Mouse (Mus musculus): ENCODE measurements around the gene Opa3.

GRCm38 (mm10) chr7:19239423-19239822, 11.3 kb downstream of the Opa3 start:
- TF ChIP-seq CTCF (IDR thresholded peaks at IDR 0.05; ENCODE audit: low read depth) (peak; percentile 99), EP300 (IDR thresholded peaks at IDR 0.05; ENCODE audit: low read depth) (no peak)

All from liver, embryonic 14.5 days (tissue).